Mouse (Mus musculus) forebrain, embryonic 15.5 days (tissue): ENCODE results near the gene BC053393. TPM values are rescaled to one million over a fixed set of nuclear protein-coding genes. Genes with fewer than 3 reads are reported as not detected.

Experiments
- ATAC-seq: fragments of 200-750 bp; cut with Nextera tagmentation; replicated peaks from 2 replicates; pipeline ENCODE4 v1.8.0; 2017; ENCODE audit warnings: mild to moderate bottlenecking, moderate TSS enrichment, moderate library complexity
- H3K27ac ChIP-seq: fragments of 300-500 bp; sonication (generic); replicated peaks from 2 replicates; pipeline ENCODE4 v1.5.1; 2015; ENCODE audit warnings: mild to moderate bottlenecking, inconsistent platforms
- H3K27me3 ChIP-seq: fragments of 300-500 bp; sonication (generic); 2 replicates; pipeline ENCODE4 v1.6.1; 2015; ENCODE audit warnings: inconsistent platforms
- H3K36me3 ChIP-seq: fragments of 300-500 bp; sonication (generic); 2 replicates; pipeline ENCODE4 v1.6.1; 2015; ENCODE audit warnings: mild to moderate bottlenecking, inconsistent platforms
- H3K4me1 ChIP-seq: fragments of 300-500 bp; sonication (generic); 2 replicates; pipeline ENCODE4 v1.6.1; 2015; ENCODE audit warnings: inconsistent platforms
- H3K4me2 ChIP-seq: fragments of 300-500 bp; sonication (generic); replicated peaks from 2 replicates; pipeline ENCODE4 v1.6.1; 2015; ENCODE audit warnings: mild to moderate bottlenecking, inconsistent platforms
- H3K4me3 ChIP-seq: fragments of 300-500 bp; sonication (generic); 2 replicates; pipeline ENCODE4 v1.5.1; 2015; ENCODE audit warnings: mild to moderate bottlenecking, inconsistent platforms
- H3K9ac ChIP-seq: fragments of 300-500 bp; sonication (generic); replicated peaks from 2 replicates; pipeline ENCODE4 v1.6.1; 2015; ENCODE audit warnings: mild to moderate bottlenecking, inconsistent platforms
- H3K9me3 ChIP-seq: fragments of 300-500 bp; sonication (generic); 2 replicates; pipeline ENCODE4 v1.6.1; 2016; ENCODE audit warnings: inconsistent platforms
- WGBS: fragments of 180-500 bp; shearing (Covaris S2); methylation state at CpG from one replicate; pipeline ENCODE4 v1.1.7; 2015; ENCODE audit warnings: mixed read lengths; 5-methylcytosine and 5-hydroxymethylcytosine counted together
- polyA plus RNA-seq: library from polyadenylated mRNA; unstranded; fragments of >200 nt; fragmentation: Nextera tagmentation; extraction: Ambion mirVana; gene quantifications from 2 replicates; pipeline ENCODE4 v1.2.1, GENCODE M21; 2015

Gene BC053393
- polyA plus RNA-seq: not detected in 2 replicates

DNA sequence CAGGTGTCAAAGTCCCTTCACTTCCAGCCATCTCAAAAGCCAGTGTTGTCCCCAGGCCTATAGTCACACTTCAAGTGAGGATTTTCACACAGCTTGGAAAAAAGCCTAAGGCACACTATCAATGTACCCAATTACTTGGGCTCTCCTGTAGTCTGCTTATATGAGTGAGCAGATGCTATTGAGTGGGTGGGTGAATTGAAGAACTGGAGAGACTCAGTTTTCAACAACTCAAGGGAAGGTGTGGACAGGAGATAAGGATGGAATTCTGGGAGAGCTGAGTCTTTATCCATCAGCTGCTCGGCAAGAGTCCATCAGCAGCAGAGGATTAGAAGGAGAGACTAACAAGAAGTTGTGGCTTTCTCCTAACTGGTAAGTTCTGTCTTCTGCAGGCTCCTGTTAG, at the start of gene BC053393:
BC053393 (plus strand) TSS at position 210 of the 400 bp plus-strand sequence.
- Histone ChIP-seq H3K9ac (no peak within 1 kb of the TSS), H3K27ac (no peak within 1 kb of the TSS), H3K36me3 (no peaks in the 10 kb centered on the region), H3K27me3 (no peaks in the 10 kb centered on the region), H3K4me3 (no peak within 1 kb of the TSS), H3K4me1 (no peaks in the 10 kb centered on the region), H3K9me3 (no peaks in the 10 kb centered on the region), H3K4me2 (no peak within 1 kb of the TSS)
- ATAC-seq: no peak
- WGBS: 83% methylated on average over 1 of the region's 1 CpGs

DNA sequence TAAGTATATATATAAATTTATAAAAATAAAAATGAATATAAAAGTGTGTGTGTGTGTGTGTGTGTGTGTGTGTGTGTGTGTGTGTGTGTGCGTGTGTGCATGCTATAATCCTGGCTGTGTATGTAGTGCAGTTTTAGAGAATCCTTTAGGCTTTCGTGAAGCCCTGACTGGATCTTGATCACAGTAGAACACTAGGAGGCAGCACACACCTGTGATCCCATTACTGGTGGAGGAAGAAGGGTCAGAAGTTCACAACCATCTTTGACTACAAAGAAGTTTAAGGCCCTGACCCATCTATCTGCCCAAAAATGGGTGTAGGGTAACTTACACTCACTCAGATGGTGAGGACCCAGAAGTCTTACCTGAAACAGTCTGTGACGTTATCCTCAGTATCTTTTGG, 48.6 kb upstream of the BC053393 start:
- Histone ChIP-seq H3K27ac (no peak overlapping the region), H3K4me2 (no peak overlapping the region), H3K9ac (no peak overlapping the region), H3K9me3 (no peaks in the 10 kb centered on the region), H3K4me3 (no peak overlapping the region), H3K27me3 (no peaks in the 10 kb centered on the region), H3K36me3 (no peaks in the 10 kb centered on the region), H3K4me1 (no peaks in the 10 kb centered on the region)
- 75% methylated on average over 3 of the region's 3 CpGs for WGBS
- ATAC-seq: no peak

- ATAC-seq: no peak
Measured at GRCm38 (mm10) chr11:46523912-46524311, 47.4 kb upstream of the BC053393 start, which contains the start of gene Gm12169. Gm12169 (plus strand) TSS chr11:46524212.

GRCm38 (mm10) chr11:46530149-46530548, 41.2 kb upstream of the BC053393 start:
- Histone ChIP-seq H3K9ac (no peak overlapping the region), H3K27me3 (no peaks in the 10 kb centered on the region), H3K4me2 (no peak overlapping the region), H3K27ac (no peak overlapping the region), H3K4me1 (no peaks in the 10 kb centered on the region), H3K4me3 (no peak overlapping the region), H3K36me3 (no peaks in the 10 kb centered on the region), H3K9me3 (no peaks in the 10 kb centered on the region)
- WGBS: 84% methylated on average over 4 of the region's 4 CpGs
- ATAC-seq: no peak

More at GRCm38 (mm10) chr11:46523912-46524311, 47.4 kb upstream of the BC053393 start, which contains the start of gene Gm12169:
- Histone ChIP-seq H3K27ac (no peak within 1 kb of the TSS), H3K4me2 (no peak within 1 kb of the TSS), H3K9ac (no peak within 1 kb of the TSS), H3K4me1 (no peaks in the 10 kb centered on the region), H3K9me3 (no peaks in the 10 kb centered on the region), H3K36me3 (no peaks in the 10 kb centered on the region), H3K27me3 (no peaks in the 10 kb centered on the region), H3K4me3 (no peak within 1 kb of the TSS)
- 96% methylated on average over 2 of the region's 2 CpGs for WGBS

DNA sequence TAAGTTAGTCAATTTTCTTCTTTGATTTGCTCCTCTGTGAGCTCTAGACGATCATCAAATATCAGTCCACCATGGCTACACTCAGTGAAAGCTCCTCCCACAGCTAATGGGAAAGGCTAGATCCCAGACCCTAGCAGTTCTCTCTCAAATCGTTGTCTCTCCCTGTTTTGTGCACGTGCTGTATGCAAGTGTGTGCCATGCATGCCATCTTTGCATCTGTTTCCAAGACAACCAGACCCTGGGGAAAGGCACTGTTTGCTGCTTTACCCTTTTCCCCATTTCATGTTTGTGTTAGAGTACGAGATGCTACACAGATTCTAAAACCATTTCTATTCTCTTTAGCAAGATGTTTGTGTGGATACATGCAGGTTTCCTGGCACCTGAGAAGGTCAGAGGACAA, 34.4 kb upstream of the BC053393 start:
- Histone ChIP-seq H3K36me3 (no peaks in the 10 kb centered on the region), H3K4me3 (no peak overlapping the region), H3K9ac (no peak overlapping the region), H3K4me2 (no peak overlapping the region), H3K9me3 (no peaks in the 10 kb centered on the region), H3K4me1 (no peaks in the 10 kb centered on the region), H3K27ac (no peak overlapping the region), H3K27me3 (no peaks in the 10 kb centered on the region)
- ATAC-seq: no peak
- 60% methylated on average over 4 of the region's 4 CpGs for WGBS

GRCm38 (mm10) chr11:46543530-46543929, 27.8 kb upstream of the BC053393 start:
- 95% methylated on average over 2 of the region's 2 CpGs for WGBS
- Histone ChIP-seq H3K4me2 (no peak overlapping the region), H3K9me3 (no peaks in the 10 kb centered on the region), H3K27ac (no peak overlapping the region), H3K9ac (no peak overlapping the region), H3K4me1 (no peaks in the 10 kb centered on the region), H3K4me3 (no peak overlapping the region), H3K27me3 (no peaks in the 10 kb centered on the region), H3K36me3 (no peaks in the 10 kb centered on the region)
- no peak for ATAC-seq

DNA sequence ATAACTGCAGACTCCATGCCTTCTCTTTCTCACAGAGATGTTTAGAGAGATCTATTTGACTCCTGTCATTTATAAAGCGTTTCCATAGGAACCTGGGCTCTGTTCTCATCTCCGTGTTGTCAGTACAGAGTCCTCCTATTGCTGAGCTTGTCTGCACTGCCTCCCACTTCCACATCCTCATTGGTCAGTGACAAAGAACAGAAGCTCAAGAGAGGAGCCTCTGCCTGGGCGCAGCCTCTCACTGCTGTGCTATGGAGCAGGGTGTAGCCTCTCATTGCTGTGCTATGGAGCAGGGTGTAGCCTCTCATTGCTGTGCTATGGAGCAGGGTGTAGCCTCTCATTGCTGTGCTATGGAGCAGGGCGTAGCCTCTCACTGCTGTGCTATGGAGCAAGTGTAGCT, 21.6 kb upstream of the BC053393 start:
- no peak overlapping the region for H3K9ac ChIP-seq
- no peak for ATAC-seq
- no peaks in the 10 kb centered on the region for H3K9me3 ChIP-seq

GRCm38 (mm10) chr11:46552741-46553140, 18.6 kb upstream of the BC053393 start:
- Histone ChIP-seq H3K27me3 (no peaks in the 10 kb centered on the region), H3K27ac (no peak overlapping the region), H3K4me1 (no peaks in the 10 kb centered on the region), H3K9ac (no peak overlapping the region), H3K9me3 (no peaks in the 10 kb centered on the region), H3K36me3 (no peaks in the 10 kb centered on the region), H3K4me3 (no peak overlapping the region), H3K4me2 (no peak overlapping the region)
- no peak for ATAC-seq
- WGBS: 95% methylated on average over 3 of the region's 3 CpGs

More for the DNA sequence above, 21.6 kb upstream of the BC053393 start:
- Histone ChIP-seq H3K27ac (no peak overlapping the region), H3K27me3 (no peaks in the 10 kb centered on the region), H3K36me3 (no peaks in the 10 kb centered on the region), H3K4me2 (no peak overlapping the region), H3K4me1 (no peaks in the 10 kb centered on the region), H3K4me3 (no peak overlapping the region)
- WGBS: 82% methylated on average over 4 of the region's 4 CpGs

- Histone ChIP-seq H3K4me1 (no peaks in the 10 kb centered on the region), H3K9ac (no peak overlapping the region), H3K27me3 (no peaks in the 10 kb centered on the region), H3K4me2 (no peak overlapping the region), H3K36me3 (no peaks in the 10 kb centered on the region), H3K4me3 (no peak overlapping the region), H3K27ac (no peak overlapping the region), H3K9me3 (no peaks in the 10 kb centered on the region)
- ATAC-seq: no peak
- WGBS: 89% methylated on average over 4 of the region's 4 CpGs
Measured at GRCm38 (mm10) chr11:46561096-46561495, 10.2 kb upstream of the BC053393 start.

GRCm38 (mm10) chr11:46564671-46565070, 6.7 kb upstream of the BC053393 start:
- H3K9me3 ChIP-seq: no peaks in the 10 kb centered on the region
- no peaks in the 10 kb centered on the region for H3K4me1 ChIP-seq
- ATAC-seq: no peak

GRCm38 (mm10) chr11:46565967-46566366, 5.4 kb upstream of the BC053393 start:
- WGBS: 95% methylated on average over 2 of the region's 2 CpGs
- Histone ChIP-seq H3K9me3 (no peaks in the 10 kb centered on the region), H3K27ac (no peak overlapping the region), H3K4me3 (no peak overlapping the region), H3K27me3 (no peaks in the 10 kb centered on the region), H3K36me3 (no peaks in the 10 kb centered on the region), H3K4me2 (no peak overlapping the region), H3K9ac (no peak overlapping the region), H3K4me1 (no peaks in the 10 kb centered on the region)
- no peak for ATAC-seq

More at GRCm38 (mm10) chr11:46564671-46565070, 6.7 kb upstream of the BC053393 start:
- Histone ChIP-seq H3K27me3 (no peaks in the 10 kb centered on the region), H3K9ac (no peak overlapping the region), H3K4me3 (no peak overlapping the region), H3K4me2 (no peak overlapping the region), H3K27ac (no peak overlapping the region), H3K36me3 (no peaks in the 10 kb centered on the region)
- WGBS: 86% methylated on average over 1 of the region's 1 CpGs

DNA sequence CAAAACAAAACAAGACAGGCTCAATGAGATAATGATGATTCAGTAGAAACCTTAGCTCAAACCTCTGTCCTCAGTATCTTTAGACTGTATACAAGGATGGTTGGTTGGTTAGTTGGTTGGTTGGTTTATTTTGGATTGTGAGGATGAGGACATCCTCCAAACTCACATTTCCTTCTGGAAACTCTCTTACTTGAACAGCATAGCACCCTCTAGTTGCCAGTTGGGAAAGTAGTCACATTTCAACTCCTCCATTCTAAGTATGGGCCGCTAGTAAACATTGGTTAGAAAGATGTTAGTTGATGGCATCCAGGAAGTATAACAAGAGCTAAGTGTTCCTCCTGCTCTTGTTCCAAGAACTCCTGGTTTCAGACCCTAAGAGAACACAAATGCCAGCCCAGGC, 2.2 kb upstream of the BC053393 start:
- Histone ChIP-seq H3K27me3 (no peaks in the 10 kb centered on the region), H3K4me2 (no peak overlapping the region), H3K4me3 (no peak overlapping the region), H3K9ac (no peak overlapping the region), H3K9me3 (no peaks in the 10 kb centered on the region), H3K36me3 (no peaks in the 10 kb centered on the region), H3K4me1 (no peaks in the 10 kb centered on the region), H3K27ac (no peak overlapping the region)
- 82% methylated on average over 1 of the region's 1 CpGs for WGBS
- no peak for ATAC-seq

DNA sequence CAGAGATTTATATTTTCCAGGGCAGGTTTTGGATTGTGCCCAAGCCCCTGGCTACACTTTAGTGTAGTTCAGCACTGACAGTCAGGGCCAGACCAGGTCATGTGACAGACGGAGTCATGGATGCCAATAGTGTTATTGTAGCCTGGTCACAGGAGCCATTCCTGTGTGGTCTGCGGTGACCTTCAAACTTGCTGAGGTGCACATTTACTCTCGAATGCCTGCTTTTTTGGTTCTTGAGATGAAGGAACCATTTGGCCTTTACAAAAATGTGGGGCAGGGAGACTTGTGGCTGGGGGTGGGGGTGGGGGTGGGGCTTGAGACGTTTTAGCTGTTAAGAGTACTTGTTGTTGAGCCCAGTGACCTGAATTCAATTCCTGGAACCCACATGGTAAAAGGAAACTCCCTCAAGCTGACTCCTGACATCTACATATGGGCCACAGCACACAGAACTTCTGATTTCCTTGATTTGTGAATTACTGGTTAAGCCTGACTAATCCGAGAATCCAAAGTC, 7.5 kb downstream of the BC053393 start:
- H3K4me3 ChIP-seq: no peak overlapping the region
- H3K9me3 ChIP-seq: no peaks in the 10 kb centered on the region
- H3K27me3 ChIP-seq: no peaks in the 10 kb centered on the region
- 72% methylated on average over 5 of the region's 5 CpGs for WGBS
- no peak overlapping the region for H3K4me2 ChIP-seq
- H3K36me3 ChIP-seq: no peaks in the 10 kb centered on the region
- H3K9ac ChIP-seq: no peak overlapping the region
- ATAC-seq: no peak
- no peak overlapping the region for H3K27ac ChIP-seq
- H3K4me1 ChIP-seq: no peaks in the 10 kb centered on the region
